In the genomic region with DNA sequence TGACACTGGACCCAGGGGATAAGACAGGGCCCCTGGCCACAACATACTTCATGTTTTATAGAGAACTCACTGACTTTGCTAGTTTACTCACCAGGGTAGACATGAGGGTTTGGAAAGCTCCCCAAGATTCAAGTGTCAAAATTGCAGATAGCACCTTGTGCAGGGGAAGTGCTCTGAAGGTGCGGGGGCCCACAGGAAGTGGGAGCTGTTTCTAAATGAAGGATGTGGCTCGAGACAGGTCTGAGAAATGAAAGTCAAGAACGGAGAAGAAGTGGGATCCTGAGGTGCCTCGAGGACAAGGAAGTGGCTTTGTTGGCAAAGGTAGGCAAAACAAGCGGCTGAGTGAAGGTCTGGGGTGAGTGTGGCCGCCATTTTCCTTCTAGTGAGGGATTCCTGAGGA, we compare ENCODE assay signal across 19 mouse cellular contexts.
DNase-seq lines count a peak whose midpoint lies in the region; ATAC-seq and TF ChIP-seq lines count a peak whose summit lies in the region.
"Had no signal": no experiment of that assay in that cellular context is flagged by ENCODE, and none has a peak within 500 bp of the region (broad histone marks: within the 10 kb centered on the region; RNA-seq: fewer than 3 reads in every experiment).

No protein-coding gene starts in this region.

- no peak for TF ChIP-seq POLR2A in bone marrow, adult 2 months (IDR thresholded peaks at IDR 0.05; ENCODE audit: borderline replicate concordance, control insufficient read depth, low read depth, low read length)

- peaks cover 7% of the 10 kb centered on the region; the same call in 1 of the 2 replicates for H3K4me1 ChIP-seq in bone marrow, adult 2 months (ENCODE audit: control insufficient read depth, insufficient read depth, low read length)
- peaks cover 7% of the 10 kb centered on the region for H3K4me1 ChIP-seq in intestine, postnatal 0 days (replicated peaks; ENCODE audit: control insufficient read depth, insufficient read depth, low read length)
- H3K4me1 ChIP-seq in kidney, embryonic 15.5 days = no peaks in the 10 kb centered on the region
- H3K4me1 ChIP-seq: forebrain, embryonic 15.5 days; stomach, embryonic 15.5 days had no signal

- H3K27ac ChIP-seq in bone marrow, adult 2 months (ENCODE audit: control insufficient read depth, insufficient read depth, low read depth, low read length, poor library complexity) = peak overlapping the region; percentile 86
- no peak overlapping the region for H3K27ac ChIP-seq in intestine, postnatal 0 days (ENCODE audit: low read depth, low read length)
- H3K27ac ChIP-seq in kidney, embryonic 15.5 days = no peak overlapping the region
- H3K27ac ChIP-seq: forebrain, embryonic 15.5 days; hindbrain, embryonic 12.5 days; stomach, embryonic 15.5 days had no signal

- H3K9me3 ChIP-seq in intestine, postnatal 0 days (ENCODE audit: control insufficient read depth) = no peaks in the 10 kb centered on the region
- H3K9me3 ChIP-seq in kidney, embryonic 15.5 days (replicated peaks) = no peaks in the 10 kb centered on the region; the same call in 1 of the 2 replicates
- H3K9me3 ChIP-seq: forebrain, embryonic 15.5 days; stomach, embryonic 15.5 days had no signal

- no peak overlapping the region for H3K4me2 ChIP-seq in intestine, postnatal 0 days (replicated peaks; ENCODE audit: low read depth)
- H3K4me2 ChIP-seq in kidney, embryonic 15.5 days = no peak overlapping the region
- H3K4me2 ChIP-seq: forebrain, embryonic 15.5 days; hindbrain, embryonic 12.5 days; stomach, embryonic 15.5 days had no signal

- no peak overlapping the region for H3K9ac ChIP-seq in intestine, postnatal 0 days (ENCODE audit: low read depth, low read length)
- H3K9ac ChIP-seq in kidney, embryonic 15.5 days = no peak overlapping the region
- H3K9ac ChIP-seq: forebrain, embryonic 15.5 days; hindbrain, embryonic 12.5 days; stomach, embryonic 15.5 days had no signal

- H3K27me3 ChIP-seq in intestine, postnatal 0 days (replicated peaks; ENCODE audit: control insufficient read depth, insufficient read depth, low read length) = no peaks in the 10 kb centered on the region
- no peaks in the 10 kb centered on the region for H3K27me3 ChIP-seq in kidney, embryonic 15.5 days
- H3K27me3 ChIP-seq: forebrain, embryonic 15.5 days; hindbrain, embryonic 12.5 days; stomach, embryonic 15.5 days had no signal

- 7% methylated on average over 6 of the region's 6 CpGs for WGBS in bone marrow, adult 2 months
- 82% methylated on average over 6 of the region's 6 CpGs for WGBS in intestine, postnatal 0 days
- 81% methylated on average over 6 of the region's 6 CpGs for WGBS in kidney, embryonic 15.5 days

- ATAC-seq in CD4-positive, CD25-positive, alpha-beta regulatory T cell, adult 4 months = peak; percentile 79
- no peak for ATAC-seq in intestine, postnatal 0 days
- ATAC-seq in kidney, embryonic 15.5 days (replicated peaks; ENCODE audit: low FRiP score) = no peak
- ATAC-seq: forebrain, embryonic 15.5 days had no signal

- H3K4me3 ChIP-seq in bone marrow, adult 2 months (replicated peaks; ENCODE audit: control insufficient read depth, low read depth, low read length) = no peak overlapping the region
- H3K4me3 ChIP-seq in intestine, postnatal 0 days (ENCODE audit: low read depth, low read length) = no peak overlapping the region
- H3K4me3 ChIP-seq in kidney, embryonic 15.5 days (replicated peaks) = no peak overlapping the region
- H3K4me3 ChIP-seq: erythroblast, embryonic 14.5 days; forebrain, embryonic 15.5 days; hindbrain, embryonic 12.5 days; stomach, embryonic 15.5 days had no signal

- H3K36me3 ChIP-seq in intestine, postnatal 0 days (ENCODE audit: control insufficient read depth, insufficient read depth) = no peaks in the 10 kb centered on the region
- no peaks in the 10 kb centered on the region for H3K36me3 ChIP-seq in kidney, embryonic 15.5 days
- H3K36me3 ChIP-seq: forebrain, embryonic 15.5 days; hindbrain, embryonic 12.5 days; stomach, embryonic 15.5 days had no signal

- peak; percentile 29 to 54 for DNase-seq in natural killer cell, adult 2 months (ENCODE audit: low spot score in 2 of 2)
- DNase-seq in thymus, postnatal 36 days = peak; percentile 46 to 64
- no peak for DNase-seq in right cerebral cortex, postnatal 36 days (ENCODE audit: low spot score in 2 of 2)
- DNase-seq: adrenal gland, postnatal 10 days; cerebellum, adult 9-11 months; heart, adult 11 months; kidney, adult 18-20 months; kidney, postnatal 4 days; lung, postnatal 4 days; midbrain, embryonic 14.5 days; right cerebral cortex, postnatal 14 days had no signal

- no peak for TF ChIP-seq CTCF in bone marrow, adult 2 months (IDR thresholded peaks at IDR 0.05; ENCODE audit: control insufficient read depth, insufficient read depth, low read length)
- no peak for TF ChIP-seq CTCF in intestine, postnatal 0 days (IDR thresholded peaks at IDR 0.05; ENCODE audit: low read depth)

Comparison
In these comparisons a context has a peak if more than half of its experiments do, and no peak if none do; other contexts are left out.
1. DNase-seq: peak in natural killer cell, adult 2 months (2 of 2) and thymus, postnatal 36 days (2 of 2); none in right cerebral cortex, postnatal 36 days (0 of 2).